Mouse (Mus musculus) mouse embryonic stem cell (cell line): ENCODE results near the gene Kit.

Experiments
- in situ Hi-C, 2 experiments: fragments of 300-500 bp; cut with MboI; formaldehyde crosslinking; loops; 1 replicate in 1 of 2; 3 replicates in 1 of 2; pipeline ENCODE4 v1.14.3; 2019 to 2020; ENCODE audit warnings: low sequenced_read_pairs in 2 of 2, low pct_unique_long_range_greater_than_20kb in 1 of 2, mixed read lengths in 1 of 2; ENCODE audit not compliant: unreplicated experiment in 1 of 2

Kit gene

DNA sequence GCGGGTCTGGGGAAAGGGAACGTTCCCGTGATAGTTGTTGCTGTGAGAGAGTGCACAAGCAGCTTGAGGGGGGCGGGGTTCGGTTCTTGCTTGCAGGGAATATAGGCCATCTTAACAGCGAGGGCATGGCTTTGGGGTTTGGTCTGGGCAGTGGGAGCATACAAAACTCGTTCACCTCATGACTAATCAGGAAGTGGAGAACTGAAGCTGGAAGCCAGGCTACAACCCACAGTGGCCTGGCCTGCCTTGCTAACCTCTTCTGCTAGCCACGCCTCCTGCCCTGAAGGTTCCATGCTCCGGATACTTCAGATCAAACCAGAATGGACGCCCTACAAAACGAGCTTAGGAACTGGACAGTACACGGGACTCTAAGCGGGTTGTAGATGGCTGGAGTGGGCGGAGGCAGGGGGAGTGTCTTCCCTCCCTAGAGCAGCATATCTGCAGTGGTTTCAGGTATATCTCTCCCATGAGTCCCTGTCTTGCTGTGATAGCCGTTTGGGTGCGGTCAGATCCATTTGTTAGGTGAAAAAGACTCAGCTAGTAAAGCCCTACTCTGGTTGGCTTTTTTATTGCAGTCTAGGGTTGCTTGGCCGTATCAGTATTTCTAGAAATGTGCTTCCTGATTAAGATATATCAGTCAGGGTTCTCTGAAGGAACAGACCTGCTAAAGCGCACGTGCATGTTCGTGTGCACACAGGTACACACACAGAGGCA is 49.4 kb downstream of the Kit start:
- in situ Hi-C loops = no loop called here

DNA sequence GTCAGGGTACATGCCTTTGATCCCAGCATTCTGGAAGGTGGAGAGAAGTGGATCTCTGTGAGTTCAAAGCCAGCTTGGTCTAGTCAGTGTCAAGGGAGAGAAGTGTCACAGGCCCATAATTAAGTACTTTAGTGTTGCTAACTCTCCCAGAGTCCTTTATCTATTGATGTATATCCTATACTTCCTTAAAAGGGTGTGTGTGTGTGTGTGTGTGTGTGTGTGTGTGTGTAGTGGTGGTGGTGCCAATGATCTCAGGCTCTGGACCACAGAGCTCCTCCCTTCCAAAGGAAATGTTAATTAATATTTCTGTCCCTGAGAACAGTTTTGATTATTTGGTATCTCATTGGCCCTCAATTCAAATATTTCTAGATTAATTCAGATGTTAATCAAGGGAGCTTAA is 50.3 kb downstream of the Kit start:
- in situ Hi-C loops = no loop called here

DNA sequence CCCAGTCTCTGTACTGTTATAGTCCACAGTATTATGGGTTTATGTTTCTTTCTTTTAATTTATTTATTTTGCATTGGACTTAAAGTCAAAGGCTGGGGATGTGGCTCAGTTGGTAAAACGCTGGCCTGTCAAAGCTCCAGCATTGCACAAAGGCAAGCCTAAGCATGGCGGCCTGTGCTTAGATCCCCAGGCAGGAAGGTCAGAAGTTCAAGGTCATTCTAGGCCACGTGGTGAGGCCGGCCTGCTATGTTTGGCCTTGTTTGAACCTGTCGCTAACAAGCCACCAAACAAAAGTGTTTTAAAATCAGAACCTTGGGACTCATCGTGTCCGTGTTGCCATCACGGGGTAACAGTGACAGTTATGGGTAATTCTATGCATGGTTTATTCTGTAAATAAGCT is 51.6 kb downstream of the Kit start:
- in situ Hi-C loops = no loop called here

DNA sequence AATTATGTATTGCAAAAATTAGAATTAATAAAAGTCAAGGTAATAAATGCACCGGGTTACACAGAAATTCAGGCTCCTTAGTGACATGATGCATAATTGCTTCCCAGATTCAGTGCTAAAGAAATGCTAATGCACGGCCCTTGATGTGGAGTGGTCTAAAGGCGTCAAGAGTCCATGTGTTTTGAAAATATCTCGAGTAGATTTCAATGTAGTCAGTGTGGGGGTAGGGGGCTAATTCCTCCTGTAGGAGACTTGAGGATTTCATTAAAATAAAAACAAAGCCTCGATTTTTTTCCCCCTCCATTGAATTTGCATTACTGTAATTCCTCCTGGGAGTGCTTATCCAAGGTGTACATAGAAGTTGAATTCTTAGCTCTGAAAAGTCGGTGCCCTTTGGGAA is 52.0 kb downstream of the Kit start:
- in situ Hi-C loops = no loop called here

DNA sequence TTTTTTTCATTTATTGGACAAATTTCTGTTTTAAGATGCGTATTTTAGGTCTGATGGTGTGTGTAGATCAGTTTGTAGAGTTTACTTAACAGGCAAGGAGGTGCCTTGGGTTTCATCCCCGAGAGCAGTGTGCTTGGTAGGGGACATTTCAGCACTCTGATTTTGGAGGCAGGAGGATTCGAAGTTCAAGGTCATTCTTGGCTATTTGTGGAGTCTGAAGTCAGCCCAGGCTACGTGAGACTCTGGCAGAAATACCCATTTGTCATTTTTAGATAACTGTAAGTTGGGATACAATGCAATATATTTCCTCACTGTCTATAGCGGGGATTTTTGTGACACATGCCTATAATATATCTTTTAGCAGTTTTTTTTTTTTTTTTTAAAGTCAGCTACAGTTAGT is 57.5 kb downstream of the Kit start:
- in situ Hi-C loops = no loop called here

DNA sequence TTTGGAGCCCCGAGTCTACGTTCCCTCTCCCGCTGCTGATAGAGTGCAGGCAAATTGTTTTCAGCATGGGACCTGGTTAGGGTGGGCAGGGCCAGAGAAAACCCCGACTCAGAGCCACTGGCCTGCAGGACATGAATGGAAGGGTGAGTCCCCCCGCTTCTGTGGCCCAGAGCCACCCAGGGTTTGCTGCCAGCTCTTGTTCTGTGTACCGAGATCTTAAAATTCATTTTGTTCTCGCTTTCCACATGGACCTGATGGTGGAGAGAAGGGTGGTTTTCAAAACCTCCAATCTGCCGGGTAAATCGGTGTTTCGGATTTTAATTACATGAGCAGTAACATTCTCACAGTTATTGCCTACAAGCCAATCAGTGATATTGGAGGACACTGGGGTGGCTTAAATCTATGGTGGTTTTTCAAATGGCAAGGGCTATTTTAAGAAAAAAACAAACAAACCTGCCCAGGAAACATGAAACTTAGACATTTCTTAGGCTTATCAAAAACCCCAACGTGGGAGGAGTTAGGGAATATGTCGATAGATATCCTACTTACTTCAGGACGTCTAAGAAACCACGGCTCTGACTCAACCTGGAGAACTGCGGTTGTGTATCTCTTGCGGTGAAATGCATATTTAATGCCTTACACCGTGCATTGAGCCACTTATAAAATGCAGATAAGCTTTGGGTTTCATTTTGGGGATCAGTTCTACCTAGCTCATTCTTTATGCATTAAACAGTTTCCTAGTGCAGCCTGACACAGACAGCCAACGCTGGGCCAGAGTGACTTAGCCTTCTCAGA is 58.3 kb downstream of the Kit start:
- in situ Hi-C loops = no loop called here

DNA sequence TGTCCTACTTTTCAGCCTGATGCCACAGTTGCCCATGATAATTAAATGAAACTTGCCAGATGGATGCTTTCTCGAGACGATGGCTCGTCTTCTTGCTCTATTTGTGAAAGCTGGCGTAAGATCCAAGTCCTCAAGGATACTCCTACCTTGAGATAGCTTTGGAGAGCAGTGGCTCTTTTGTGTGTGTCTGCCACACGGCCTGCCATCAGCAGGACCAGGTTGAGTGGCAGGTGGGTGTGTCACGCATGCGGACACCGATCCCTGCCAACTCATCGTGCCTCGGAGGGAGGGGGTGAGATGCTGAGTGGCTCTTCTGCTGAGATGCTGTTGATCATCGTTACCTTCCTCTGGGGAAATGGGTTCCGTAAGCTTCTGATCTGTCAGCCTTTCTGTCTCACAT is 60.7 kb downstream of the Kit start:
- in situ Hi-C loops = no loop called here

DNA sequence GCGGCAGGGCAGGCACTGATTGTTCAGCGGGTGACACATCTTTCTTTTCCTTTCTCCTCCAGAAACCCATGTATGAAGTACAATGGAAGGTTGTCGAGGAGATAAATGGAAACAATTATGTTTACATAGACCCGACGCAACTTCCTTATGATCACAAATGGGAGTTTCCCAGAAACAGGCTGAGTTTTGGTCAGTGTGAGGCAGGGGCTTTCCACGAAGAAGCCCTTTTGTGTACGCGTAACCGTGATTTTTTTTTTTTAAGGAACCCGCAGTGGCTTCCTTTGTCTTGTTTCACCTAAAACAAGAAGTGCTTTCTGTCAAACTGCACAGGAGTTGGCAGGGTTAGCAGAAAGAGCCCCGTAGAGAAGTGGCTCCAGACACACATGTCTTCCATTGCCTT is 65.9 kb downstream of the Kit start:
- in situ Hi-C loops = no loop called here

DNA sequence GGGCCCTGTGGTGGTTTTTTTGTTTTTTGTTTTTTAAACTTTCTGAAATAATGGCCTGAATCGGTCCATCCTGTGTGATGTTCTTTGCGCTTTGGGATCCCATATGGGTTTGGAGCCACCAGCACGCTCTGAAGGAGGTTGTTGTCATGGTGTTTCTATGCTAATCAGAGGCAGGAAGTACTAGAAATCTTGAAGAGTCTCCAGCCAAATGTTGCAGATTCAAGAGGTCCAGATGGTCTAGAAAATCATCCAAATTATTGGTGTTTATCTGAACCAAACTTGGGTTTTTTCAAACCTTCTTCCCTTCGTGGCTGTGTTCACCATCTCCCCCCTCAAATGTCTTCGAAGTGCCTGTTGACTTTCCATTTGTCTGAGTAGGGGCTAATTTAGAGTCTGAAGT is 72.3 kb downstream of the Kit start:
- in situ Hi-C loops = no loop called here

DNA sequence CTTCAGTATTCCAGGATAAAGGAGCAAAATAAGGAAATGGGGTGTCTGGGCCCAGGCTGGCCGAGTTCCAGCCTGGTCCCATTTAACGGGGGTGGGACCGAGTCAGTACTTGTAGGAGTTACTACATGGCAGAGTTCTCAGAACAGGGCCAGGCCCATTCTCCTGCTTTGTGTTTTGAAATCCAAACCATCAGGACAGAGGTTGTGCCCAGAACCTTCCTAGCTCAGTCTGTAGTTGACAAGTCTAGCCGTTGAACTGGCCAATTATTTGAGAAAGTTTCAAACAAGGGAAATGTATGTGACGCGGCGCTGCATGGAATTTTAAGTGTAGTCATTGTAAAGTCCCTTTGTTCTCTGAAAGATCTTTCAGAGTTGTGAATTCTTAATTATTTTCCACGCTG is 75.8 kb downstream of the Kit start:
- in situ Hi-C loops = no loop called here

DNA sequence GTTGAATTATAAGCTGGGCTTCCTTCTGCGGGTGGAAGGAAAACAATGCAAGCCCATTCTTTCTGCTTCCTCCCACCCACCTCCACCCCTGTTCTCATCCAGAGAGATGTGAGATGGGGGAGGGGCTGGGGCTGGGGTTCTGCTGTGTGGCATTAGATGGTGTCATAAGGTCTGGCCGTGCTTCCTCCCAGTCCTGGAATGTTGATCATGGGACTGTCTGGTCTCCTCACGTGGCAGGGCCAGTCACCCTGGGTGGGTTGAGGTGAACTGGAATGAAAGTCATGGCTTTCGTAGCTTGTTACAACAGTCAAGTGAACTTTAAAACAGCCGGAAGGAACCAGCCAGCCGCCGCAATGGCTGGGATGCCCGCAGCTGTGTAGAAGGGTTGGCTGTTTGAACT is 78.7 kb downstream of the Kit start:
- in situ Hi-C loops = no loop called here

DNA sequence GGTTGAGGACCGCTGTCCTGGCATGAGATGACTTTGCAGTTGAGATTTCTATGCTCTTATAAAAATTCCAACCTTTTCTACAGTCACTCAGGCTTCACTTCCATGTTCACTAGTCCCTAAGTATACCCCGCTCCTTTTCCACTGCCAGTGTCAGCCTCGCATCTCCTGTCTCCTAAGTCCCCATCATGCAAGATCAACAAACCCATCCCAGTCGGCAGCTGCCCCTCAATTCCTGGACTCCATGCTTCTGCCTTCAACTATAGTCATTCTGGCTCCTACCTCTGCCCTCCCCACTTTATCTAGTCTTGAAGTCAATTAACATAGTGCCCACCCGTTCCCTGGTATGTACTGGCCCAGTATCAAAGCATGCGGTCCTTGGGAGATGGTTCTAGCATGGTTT is 83.9 kb downstream of the Kit start:
- in situ Hi-C loops = no loop called here

DNA sequence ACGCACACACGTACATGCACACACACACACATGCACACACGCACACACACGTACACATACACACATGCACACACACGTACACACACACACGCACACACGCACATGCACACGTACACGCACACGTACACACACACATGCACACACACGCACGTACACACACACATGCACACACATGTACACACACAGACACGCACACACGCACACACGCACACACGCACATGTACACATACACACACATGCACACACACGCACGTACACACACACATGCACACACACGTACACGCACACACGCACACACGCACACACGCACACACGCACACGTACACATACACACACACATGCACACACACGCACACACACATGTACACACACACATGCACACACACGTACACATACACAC is 85.6 kb downstream of the Kit start:
- in situ Hi-C loops = no loop called here

DNA sequence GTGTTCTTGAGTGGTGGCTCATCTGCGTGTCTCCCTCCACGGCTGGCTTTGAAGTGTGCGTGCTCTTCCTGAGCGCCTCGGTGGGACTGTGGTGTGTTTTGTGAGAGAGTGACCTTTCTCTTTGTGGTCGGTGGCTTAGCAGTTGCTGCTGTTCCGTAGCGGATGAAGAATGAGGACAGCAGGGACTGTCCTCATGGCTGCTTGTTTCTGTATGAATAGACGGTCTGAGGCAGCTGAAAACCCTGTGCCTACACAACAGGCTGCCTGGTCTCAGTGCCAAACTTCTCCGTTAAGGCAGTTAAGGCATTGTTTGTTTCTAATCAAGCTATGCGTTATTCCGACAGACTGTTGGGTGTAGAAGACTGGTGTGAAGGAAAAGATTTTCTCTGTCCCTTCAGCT is 87.8 kb downstream of the Kit start:
- in situ Hi-C loops = no loop called here

DNA sequence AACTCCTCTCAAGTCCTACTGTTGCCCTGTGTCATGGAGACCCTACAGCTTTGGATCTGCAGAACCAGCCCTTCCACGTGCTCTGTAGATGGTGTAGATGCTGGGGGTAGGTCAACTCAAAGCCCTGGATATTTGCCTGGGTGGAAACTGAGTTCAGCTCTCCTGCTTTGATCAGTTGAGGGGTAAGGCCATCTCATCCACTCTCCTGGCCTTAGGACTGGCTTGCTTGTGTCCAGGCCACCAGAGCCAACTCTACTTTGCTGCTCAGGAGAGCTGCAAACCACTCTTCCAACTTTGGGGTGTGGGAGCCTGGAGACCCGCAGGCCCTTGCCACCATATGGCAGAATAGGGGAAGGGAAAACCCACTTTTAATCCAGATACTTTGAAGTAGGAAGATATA is 89.1 kb downstream of the Kit start:
- in situ Hi-C loops = no loop called here

DNA sequence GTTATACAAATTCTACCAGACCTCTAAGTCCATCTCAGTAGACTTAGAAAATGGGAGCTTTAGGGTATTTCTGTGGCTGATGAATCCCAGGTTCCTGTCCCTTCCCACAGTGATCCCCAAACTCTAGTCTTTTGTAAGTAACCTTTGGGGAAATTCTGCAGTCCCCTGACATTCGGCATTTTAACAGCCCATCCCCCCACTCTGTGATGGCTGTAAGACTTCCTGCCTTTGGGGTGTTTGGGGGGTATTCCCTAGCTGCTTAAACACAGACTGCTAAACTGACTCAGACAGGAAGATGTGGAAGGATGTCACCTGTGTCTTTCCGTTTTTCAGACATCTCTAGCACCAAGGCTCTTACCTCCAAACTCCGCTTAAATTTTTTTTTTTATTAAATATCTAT is 92.4 kb downstream of the Kit start:
- in situ Hi-C loops = no loop called here

DNA sequence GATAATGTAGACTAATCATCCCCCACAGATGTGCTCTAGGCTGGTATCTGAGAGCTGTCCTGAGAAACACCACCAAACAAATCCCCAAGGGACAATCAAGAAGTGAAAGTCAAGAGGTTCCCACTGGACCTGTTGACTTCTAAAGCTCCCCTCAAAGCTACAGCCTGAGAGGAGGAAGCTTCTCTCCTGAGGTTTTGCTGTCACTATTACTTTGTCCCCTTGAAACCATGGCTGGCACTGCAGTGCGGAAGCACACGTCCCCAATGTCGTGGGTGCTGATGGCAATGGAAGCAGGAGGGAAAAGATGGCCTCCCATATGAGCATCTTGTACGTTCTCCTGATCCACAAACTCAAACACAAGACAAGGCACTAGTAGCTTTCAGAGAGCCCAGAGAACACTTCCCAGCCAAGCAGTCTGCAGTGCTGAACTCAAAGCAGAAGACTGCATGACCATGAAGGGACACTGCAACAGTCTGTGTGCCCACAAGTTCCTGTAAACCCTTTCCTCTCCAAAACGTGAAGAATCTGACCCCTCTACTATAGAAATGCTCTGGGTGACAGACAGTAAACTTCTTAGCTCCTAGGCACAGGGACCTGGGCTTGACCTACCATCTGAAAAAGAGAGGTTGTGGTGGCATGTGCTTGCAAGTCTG is 96.5 kb downstream of the Kit start:
- in situ Hi-C loops = no loop called here

DNA sequence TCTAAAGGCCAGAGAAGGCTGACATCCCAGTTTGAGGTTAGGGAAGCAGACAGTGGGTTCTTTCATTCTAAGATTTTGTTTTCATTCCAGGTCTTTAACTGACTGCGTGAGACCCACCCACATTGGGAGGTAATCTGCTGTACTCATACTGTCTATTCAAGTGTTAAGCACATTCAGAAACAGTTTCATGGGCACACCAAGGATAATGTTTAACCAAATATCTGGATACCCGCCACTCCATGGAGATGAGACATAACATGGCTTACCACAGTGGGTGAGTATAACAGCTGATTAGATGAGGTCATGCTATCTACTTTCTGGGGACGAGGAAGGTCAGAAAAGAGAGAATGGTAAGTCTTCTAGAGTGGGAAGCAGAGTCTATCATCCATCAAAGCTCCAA is 101.3 kb downstream of the Kit start:
- in situ Hi-C loops = no loop called here

DNA sequence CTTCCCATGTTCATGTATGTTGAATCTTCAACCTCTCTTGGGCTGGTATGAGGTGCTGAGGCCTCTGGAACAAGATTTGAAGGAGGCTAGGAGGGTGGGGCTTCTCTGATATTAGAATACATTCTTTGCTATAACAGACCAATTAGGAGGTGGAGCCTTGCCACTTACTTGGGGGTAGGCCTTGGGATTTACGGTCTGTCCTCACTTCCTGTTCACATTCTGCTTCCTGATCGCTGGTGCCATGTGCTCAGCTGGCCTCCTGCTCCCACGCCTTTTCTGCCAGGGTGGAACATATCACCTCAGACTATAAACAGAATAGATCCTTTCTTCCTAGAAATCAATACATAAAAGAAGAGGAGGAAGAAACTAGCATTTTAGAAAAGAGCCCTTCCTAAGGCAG is 105.2 kb downstream of the Kit start:
- in situ Hi-C loops = no loop called here
